Mouse (Mus musculus) lung, postnatal 0 days (tissue): ENCODE results near the gene Rpp25l.

Experiments
- CTCF ChIP-seq: IDR thresholded peaks from 2 replicates; pipeline ENCODE4 v1.5.1; 2016; ENCODE audit warnings: antibody characterized with exemption, mild to moderate bottlenecking
- EP300 ChIP-seq: IDR thresholded peaks from 2 replicates; pipeline ENCODE4 v1.6.1; 2016; ENCODE audit warnings: antibody characterized with exemption, mild to moderate bottlenecking, control low read depth

- TF ChIP-seq CTCF (no peak), EP300 (no peak)
Measured at GRCm38 (mm10) chr4:41759656-41760287, 46.4 kb upstream of the Rpp25l start.
